Mouse (Mus musculus): ENCODE data around the gene Nr1d1. TPM values are rescaled to one million over a fixed set of nuclear protein-coding genes. Genes with fewer than 3 reads are reported as not detected.

The Nr1d1 gene
- total RNA-seq, 1 experiment from 2014 or later = 51.0 TPM

DNA sequence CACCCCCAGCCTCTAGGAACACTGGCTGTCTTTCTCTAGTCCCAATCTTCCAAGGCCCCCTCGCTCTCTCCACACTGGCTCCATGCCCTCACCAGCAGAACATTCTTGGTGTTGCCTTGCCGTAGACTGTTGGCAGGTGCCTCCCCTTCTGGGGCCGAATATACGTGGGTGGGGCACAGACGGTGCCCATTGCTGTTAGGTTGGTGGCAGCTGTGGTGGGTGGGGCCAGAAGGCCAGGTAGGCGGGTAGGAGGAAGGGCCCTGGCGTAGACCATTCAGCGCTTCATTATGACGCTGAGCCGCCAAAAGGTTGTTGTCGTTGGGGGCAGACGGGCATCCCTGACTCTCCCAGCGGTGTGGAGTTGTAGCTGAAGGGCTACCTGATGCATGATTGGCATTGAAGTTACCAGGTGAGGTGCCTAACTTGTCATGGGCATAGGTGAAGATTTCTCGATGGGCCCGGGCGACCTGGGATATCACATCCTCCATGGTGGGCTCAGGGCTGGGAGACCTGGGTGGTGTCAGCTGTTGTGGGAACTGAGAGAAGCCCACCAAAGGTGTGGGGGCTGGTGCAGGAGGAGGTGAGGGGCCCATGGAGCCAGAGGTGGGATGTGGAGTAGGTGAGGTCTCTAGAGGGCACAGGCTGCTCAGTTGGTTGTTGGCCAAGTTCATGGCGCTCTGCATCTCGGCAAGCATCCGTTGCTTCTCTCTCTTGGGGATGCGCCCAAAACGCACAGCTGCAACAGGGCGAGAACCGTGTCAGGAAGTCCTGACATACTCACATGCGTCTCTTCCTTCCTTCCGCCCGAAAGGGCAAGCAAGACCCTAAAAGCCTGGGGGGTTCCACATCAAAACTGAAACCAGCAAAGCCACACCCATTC lies 4.8 kb downstream of the Nr1d1 start:
- DNase-seq = peak; percentile 48

DNA sequence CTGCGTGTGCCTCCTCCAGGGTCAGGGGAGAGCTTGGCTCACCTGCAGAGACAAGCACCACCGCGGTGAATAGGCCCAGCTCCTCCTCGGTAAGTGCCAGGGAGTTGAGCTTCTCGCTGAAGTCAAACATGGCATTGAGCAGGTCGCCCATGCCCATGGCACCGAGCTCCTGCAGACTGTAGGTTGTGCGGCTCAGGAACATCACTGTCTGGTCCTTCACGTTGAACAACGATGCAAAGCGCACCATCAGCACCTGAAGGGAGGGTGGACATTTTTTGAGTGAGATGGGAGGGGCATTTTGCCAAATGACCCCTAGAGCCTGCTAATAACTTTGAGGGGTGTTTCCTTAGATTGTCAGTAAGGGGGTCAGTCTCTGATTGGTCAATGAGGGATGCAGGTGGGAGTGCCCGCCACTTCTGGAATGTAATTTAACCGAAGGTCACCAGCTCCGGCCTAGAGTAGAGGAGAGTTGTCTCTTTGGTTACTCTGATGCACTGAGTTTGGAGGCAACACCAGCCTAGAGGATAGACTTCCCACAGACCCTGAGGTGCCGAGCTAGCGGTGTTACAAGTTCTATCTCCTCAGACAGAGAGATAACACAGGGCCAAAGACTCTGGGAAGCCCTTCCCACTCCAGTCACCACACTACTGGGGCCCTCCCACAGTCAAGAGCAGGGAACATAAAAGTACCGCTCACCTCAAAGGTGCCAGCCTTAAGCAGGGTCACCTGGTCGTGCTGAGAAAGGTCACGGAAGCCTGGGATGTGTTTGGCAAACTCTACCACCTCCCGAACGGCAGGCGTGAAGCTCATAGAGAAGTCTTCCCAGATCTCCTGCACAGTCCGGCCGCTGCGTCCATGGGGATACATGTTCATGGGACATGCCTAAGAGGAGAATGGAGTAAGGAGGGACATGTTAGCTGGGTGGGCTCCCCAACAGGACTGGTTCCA lies 5.9 kb downstream of the Nr1d1 start:
- DNase-seq = peak; percentile 14

DNA sequence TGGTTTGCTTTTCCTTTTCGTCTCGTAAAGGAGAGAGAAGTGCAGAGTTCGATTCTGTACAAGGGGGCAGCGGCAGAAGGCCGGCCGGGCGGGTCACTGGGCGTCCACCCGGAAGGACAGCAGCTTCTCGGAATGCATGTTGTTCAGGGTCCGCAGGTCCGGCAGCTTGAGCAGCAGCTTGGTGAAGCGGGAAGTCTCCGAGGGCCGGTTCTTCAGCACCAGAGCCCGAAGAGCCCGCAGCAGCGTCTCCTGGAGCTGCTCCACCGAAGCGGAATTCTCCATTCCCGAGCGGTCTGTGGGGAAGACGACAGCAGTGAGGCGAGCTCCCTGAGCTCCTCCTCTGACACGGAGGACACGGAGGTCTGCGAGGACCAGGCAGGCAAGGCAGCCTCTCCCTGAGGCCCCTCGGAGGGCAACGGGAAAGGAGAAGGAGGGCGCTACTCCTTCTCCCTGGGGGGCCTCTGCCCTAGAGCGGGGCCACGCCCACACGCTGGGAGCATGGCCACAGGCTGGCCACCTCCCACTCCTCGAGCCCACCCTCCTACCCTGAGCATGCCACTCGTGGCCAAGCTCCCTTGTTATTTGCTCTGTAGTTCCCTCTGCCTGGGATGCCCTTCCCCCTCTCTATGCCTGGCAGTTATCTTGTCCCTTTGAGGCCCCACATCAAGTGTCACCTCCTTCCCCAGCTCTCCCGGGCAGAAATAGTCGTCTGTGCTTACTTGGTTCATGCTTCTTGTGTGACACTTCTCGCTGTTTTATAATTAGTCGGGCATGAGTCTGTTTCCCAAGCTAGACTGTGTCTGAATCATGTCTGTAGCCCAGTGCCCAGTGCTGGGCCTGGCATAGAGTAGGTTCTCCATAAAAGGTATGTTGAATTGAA lies 6.8 kb downstream of the Nr1d1 start:
- peak; percentile 53 for DNase-seq

DNA sequence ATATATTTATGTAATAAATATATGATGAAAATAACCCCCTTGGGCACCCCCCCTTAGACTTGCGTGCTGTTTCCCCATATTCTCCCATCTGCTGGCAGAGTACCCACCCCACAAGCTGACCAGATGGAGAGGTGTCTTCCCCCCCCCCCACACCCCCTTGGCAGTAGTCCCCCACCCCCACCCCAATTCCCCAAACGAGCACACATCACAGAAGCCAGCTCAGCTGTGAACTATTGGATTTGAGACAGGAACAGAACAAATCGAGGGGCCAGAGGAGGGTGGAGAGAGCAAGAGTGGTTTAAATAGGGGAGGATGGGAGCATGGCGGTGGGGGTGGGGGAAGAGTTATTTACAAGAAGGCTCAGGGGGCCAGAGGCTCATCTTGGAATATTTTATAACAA lies 7.4 kb downstream of the Nr1d1 start:
- no peak for DNase-seq

DNA sequence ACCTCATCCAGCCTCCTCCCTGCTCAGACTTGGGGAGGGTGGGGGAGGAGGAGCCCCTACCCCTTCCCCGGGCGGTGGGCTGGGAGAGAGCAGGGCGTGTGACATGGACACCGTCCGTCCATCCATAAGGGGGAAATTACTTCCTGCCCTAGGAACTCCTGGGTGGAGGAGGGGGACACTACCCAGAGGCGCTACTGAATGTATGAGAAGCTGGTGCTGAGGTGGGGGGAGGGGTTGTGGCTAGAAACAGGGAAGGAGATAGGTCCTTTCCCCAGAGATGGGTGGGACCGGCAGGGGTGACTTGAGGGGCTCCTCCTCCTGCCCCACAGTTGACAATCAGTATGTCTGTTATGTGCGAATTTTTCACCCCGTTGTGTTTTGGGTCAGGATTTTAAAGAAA lies 7.9 kb downstream of the Nr1d1 start:
- DNase-seq = peak; percentile 78

DNA sequence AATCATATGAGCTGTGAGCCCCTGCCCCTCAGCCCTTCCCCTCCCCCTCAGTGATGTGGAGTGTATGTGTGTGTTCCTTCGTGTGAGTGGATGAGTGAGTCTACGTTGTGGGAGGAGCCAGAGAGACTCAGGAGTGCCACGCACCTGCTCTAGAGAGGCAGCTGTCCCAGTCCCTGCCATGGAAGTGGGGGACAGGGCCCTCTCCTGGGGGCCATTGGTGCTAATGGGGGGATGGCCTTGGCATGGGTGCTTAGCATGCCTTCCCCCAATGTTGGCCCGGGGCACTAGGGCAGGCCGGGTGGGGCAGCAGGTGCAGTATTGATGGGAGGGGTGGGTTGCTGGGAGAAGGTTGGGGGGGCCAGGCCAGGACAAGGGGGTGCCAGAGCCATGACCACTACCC lies 8.3 kb downstream of the Nr1d1 start:
- DNase-seq = no peak

DNA sequence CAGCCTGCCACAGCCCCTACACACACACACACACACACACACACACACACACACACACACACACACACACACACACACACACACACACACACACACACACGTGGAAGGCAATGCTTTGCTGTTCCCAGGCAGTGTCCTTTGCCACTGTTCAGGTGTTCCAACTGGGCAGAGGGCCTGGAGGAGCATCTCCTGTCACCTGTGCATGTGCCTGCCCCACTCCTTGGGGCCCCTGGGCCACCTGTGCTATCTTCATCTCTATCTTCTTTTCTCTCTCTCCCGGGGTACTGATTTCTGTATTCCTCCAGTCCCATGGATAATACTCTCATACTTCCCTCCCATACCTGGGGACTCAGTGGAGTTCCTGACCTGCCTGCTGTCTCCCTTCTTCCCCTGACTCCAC lies 8.8 kb downstream of the Nr1d1 start:
- DNase-seq = no peak

DNA sequence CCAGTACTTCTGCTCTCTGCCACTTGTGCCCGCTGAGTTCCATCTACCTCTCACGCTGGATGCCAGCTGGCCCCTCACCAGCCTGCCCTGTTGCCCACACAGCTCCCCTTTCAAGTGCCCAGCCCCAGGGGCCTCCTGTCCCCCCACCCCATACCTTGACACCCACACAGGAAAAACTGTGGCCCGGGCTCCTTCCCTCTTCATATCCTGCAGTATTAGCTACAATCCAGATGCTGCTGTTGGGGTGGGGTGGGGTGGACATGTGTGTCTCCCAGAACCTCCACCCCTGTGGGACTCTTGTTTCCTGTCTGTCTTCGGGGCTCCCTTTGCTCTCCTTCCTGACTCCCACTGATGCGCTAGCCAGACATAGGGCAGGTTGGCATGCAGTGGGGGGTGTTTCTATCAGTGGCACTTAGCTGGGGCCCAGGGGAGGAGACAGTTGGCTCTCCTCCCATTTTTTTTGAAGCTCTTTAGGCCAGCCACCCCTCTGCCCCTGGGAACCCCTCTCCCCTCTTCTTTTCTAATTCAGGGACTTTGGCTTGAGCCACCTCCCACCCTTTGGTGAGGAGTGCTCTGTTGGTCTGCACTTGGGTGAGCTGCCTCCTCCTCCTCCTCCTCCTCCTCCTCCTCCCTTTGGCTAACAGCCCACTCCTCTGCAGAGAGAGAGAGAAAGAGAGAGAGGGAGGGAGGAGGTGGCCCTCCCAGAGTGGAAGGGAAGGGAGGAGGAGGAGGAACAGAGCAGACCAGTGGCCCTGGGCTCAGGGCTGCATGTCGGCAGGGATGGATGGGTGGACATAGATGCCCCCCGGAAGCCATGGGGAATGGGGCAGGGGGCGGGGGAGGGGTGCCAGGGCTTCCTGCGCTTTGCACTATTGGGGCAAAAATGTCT lies 9.5 kb downstream of the Nr1d1 start:
- peak; percentile 51 for DNase-seq

DNA sequence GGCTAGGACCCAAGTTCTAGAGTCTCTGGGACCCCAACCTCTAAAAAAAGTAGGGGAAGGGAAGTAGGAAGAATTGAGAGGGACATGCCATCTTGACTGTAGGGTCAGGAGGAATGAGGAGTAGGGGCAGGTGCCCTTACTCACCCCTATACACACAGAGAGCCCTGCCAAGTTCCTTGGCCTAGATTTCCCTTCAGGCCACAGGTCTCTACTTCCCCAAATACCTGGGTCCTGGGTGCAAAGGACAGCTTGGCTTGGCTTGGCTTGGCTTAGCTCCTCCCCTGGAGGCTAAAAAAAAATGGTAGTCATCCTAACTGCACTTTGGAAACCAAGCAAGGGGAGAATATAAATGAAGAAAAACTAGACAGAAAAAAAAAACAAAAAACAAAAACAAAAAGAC lies 10.4 kb downstream of the Nr1d1 start:
- DNase-seq = peak; percentile 8

DNA sequence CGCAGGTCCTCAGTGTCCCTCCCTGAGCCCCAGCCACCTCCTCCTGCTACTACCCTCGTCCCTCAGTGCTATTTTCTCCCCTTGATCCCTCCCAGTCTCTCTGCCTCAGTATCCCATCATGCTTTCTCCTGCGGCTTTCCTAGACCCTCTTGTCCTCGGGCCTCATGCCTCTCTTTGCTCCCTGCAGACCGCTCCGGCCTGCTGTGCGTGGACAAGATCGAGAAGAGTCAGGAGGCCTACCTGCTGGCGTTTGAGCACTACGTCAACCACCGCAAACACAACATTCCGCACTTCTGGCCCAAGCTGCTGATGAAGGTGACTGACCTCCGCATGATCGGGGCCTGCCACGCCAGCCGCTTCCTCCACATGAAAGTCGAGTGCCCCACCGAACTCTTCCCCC lies 11.0 kb downstream of the Nr1d1 start:
- peak; percentile 8 for DNase-seq

DNA sequence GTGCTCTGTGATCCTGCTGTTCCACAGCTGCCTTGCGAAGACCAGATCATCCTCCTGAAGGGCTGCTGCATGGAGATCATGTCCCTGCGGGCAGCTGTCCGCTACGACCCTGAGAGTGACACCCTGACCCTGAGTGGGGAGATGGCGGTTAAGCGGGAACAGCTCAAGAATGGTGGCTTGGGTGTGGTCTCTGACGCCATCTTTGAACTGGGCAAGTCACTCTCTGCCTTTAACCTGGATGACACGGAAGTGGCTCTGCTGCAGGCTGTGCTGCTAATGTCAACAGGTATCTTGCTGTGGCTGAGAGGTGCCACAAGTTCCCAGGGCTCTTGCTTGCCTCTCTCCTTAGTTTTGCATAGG lies 11.7 kb downstream of the Nr1d1 start:
- no peak for DNase-seq

DNA sequence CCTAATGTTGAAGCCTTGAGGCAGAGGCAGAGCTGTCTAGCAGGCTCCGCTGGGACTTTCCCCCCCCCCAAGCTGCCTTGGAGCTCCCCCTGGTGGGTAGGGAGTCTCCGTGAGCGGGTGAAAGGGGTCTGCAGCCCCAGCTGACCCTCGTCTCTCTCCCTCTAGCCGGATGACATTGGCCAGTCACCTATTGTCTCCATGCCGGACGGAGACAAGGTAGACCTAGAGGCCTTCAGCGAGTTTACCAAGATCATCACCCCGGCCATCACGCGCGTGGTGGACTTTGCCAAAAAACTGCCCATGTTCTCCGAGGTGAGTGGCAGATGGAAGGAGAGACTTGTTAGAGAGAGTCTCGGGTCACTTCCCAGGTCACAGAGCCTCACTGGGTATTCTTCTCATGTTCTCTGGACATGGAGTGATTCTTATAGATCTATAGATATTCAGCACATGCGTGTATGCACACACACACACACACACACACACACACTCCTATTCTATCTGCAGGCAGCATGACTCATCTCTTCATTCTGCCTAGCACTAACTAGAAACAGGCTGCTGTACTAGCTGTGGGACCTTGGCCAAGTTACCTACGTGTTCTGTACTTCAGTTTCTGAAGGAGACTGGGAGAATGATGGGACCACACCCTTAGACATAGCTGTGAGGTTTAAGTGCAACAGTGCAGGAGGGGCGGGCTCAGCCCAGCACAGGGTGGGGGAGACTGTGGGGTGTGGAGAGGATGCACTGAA lies 12.2 kb downstream of the Nr1d1 start:
- DNase-seq = peak; percentile 66

DNA sequence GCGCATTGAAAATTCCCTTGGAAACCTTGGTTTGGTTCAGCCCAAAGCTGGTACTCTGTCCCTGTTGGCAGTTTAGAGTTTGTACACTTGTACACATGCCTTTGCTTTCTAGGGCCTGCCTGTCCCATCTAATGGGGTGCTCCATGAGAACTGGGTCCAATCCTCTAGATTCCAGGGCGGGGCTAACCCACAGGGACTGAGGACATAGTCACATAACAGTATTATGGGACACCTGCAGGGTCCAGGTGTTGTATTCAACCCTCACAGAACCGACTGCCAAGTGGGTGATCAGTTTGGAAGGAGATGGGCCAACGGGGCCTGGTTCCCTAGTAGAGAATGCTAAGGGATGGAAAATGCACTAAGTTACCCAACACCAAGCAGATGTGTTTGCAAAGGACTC lies 13.2 kb downstream of the Nr1d1 start:
- no peak for DNase-seq

DNA sequence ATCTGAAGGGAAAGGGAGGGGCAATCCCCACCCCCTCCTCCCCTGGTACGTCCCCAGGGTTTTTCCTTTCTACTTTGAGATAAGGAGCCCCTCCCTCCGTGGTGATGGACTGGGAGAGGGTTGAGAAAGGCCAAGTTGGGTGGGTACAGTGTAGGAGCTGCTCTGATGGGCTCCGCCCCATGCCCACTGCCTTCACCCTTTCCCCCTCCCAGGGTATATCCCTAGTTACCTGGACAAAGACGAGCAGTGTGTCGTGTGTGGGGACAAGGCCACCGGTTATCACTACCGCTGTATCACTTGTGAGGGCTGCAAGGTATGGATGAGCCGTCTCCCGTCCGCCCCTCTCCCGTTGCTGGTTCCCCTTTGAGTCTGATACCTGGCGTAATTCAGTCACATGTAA lies 18.4 kb downstream of the Nr1d1 start:
- no peak for DNase-seq

DNA sequence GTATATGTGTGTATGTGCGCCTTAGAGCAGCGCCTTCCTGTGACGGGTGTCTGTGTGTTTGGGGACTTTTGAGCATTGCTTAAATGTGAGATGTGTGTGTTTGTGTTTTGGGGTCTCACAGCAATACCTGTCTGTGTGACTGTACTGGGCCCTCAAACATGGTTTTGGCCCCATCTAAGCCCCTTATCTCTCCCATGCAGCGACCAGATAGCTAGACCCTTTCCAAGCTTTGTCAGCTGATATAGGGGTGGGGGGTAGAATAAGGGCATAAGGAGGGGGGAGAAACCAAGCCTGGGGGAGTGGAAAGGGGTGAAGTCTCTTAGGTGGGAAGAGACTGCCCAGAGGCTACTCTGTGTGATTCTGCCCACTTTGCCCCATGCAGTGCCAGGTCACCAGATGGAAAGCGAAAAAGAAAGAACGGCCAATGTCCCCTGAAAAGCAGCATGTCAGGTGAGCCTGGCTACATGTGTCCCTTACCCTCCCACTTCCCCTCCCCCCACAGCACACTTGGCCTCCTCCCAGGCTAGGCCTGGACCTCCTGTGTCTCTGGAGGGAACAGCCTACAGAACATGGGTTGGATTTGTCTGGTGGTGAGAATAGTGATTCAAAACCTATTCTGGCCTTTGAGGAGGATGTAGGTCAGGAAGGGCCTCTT lies 19.3 kb downstream of the Nr1d1 start:
- DNase-seq = no peak

DNA sequence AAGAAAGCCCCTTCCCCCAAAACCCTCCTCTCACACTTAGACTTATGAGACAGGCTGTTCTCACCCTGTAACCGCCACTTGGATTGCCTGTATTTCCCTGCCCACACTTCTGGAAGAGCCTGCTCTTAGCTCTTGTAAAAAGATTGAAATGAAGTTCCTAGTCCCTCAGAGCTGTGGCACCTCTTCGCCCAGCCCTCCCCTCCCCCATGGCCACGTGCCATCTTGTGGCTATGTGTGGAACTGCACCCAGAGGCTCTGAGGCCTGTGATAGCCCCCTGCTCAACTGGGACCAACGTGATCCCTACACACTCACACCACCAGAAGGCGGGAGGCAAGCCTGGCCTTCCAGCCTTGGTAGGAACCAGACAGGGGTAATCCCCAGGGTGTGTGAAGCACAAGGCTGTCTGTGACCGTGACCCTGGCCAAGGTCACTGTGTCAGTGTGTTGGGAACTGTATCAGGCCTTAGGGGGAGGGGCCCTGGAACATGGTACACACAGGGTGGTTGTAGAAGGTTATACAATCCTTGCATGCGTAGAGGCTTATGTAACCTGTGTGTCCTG lies 20.4 kb downstream of the Nr1d1 start:
- peak; percentile 94 for DNase-seq

DNA sequence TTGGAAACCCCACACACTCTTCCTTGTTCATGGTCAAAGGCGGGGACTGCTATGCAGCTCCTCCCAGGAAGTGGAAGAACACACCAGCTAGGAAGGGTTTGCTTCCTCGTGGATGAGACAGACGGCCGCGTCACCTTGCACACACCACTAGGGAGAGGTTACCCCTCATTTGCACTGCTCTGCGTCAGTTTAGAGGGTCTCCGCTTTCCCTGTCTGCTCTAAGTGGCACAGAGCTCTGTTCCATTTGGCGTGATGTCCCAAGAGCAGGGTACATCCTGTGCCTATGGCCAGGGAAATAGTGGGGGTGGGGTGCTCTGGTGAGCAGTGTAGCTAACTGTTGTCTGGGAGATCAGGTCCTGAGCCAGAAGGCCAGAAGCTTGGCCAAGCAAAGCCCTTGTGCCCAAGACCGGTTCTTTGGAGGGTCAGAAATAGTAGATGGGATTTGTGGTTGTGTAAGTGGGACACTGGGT lies 20.9 kb downstream of the Nr1d1 start:
- no peak for DNase-seq

DNA sequence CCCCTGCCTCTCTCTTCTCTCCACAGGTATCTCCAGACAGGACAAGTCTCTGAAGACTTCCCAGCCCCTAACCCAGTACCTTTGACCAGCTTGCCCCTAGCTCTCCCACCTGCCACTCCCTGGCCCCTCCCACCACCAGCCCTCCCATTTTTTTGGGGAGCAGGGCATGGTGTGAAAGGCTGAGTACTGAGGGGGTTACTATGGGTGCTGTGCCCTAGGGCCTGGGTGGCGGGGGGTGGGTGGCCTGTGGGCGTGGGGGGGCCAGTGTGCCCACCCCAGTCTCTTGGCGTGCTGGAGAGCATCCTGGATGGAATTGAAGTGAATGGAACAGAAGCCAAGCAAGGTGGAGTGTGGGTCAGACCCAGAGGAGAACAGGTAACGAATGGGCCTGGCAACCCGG lies 21.9 kb downstream of the Nr1d1 start:
- DNase-seq = no peak

DNA sequence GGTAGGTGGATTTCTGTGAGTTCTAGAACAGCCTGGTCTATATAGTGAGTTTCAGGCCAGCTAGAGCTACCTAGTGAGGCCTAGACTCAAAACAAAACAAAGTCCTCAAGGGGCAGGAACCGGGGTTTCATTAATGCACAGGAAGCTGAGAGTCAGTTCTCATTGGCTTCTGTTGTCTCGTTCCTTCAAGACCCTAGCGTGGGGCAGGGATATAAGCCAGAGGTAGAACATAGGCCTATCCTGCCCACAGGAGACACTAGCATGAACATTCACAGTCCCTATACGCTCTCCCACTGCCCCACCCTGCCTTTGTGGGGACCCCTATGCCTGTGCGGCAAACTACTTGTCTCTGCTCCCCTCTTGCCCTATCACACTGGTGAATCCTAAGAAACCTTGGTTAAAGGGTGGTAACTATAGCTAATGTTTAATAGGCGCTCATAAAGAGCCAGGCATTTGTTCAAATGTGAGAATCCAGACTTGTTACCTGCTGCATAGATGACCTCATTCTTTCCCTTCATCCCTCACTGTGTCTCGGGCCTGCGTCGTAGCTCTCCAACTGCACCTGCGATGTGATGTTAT lies 22.5 kb downstream of the Nr1d1 start:
- no peak for DNase-seq
